Mouse (Mus musculus) hindbrain, embryonic 15.5 days (tissue): Measurements from ENCODE around the gene Fam13c. TPM values are rescaled to one million over a fixed set of nuclear protein-coding genes. Genes with fewer than 3 reads are reported as not detected.
"Not testable (repeated sequence)": the region's sequence is repeated elsewhere in the genome, so short reads cannot be mapped to it uniquely, and the experiment has no call there.

ENCODE experiments used
- ATAC-seq: fragments of 200-750 bp; cut with Nextera tagmentation; 2 replicates; pipeline ENCODE4 v1.8.0; 2017; ENCODE audit warnings: low read depth, moderate number of reproducible peaks, moderate TSS enrichment; ENCODE audit not compliant: low FRiP score
- H3K27ac ChIP-seq: fragments of 300-500 bp; sonication (generic); replicated peaks from 2 replicates; pipeline ENCODE4 v1.5.1; 2015; ENCODE audit warnings: mild to moderate bottlenecking, inconsistent platforms
- H3K27me3 ChIP-seq: fragments of 300-500 bp; sonication (generic); 2 replicates; pipeline ENCODE4 v1.6.1; 2015; ENCODE audit warnings: control low read depth, inconsistent platforms
- H3K36me3 ChIP-seq: fragments of 300-500 bp; sonication (generic); 2 replicates; pipeline ENCODE4 v1.6.1; 2015; ENCODE audit warnings: control low read depth, inconsistent platforms
- H3K4me1 ChIP-seq: fragments of 300-500 bp; sonication (generic); replicated peaks from 2 replicates; pipeline ENCODE4 v1.6.1; 2015; ENCODE audit warnings: control low read depth, inconsistent platforms
- H3K4me2 ChIP-seq: fragments of 300-500 bp; sonication (generic); 2 replicates; pipeline ENCODE4 v1.6.1; 2015; ENCODE audit warnings: moderate library complexity, mild to moderate bottlenecking, inconsistent platforms
- H3K4me3 ChIP-seq: fragments of 300-500 bp; sonication (generic); 2 replicates; pipeline ENCODE4 v1.5.1; 2015; ENCODE audit warnings: mild to moderate bottlenecking, inconsistent platforms
- H3K9ac ChIP-seq: fragments of 300-500 bp; sonication (generic); 2 replicates; pipeline ENCODE4 v1.6.1; 2015; ENCODE audit warnings: inconsistent platforms
- H3K9me3 ChIP-seq: fragments of 300-500 bp; sonication (generic); 2 replicates; pipeline ENCODE4 v1.6.1; 2016; ENCODE audit warnings: control low read depth, inconsistent platforms
- WGBS: fragments of 180-500 bp; shearing (Covaris S2); methylation state at CpG from one replicate; pipeline ENCODE4 v1.1.7; 2015; 5-methylcytosine and 5-hydroxymethylcytosine counted together
- polyA plus RNA-seq: library from polyadenylated mRNA; unstranded; fragments of >200 nt; fragmentation: Nextera tagmentation; extraction: Ambion mirVana; gene quantifications from 2 replicates; pipeline ENCODE4 v1.2.1, GENCODE M21; 2015

Fam13c gene
- polyA plus RNA-seq, 1 experiment from 2014 or later = 23.8 TPM

DNA sequence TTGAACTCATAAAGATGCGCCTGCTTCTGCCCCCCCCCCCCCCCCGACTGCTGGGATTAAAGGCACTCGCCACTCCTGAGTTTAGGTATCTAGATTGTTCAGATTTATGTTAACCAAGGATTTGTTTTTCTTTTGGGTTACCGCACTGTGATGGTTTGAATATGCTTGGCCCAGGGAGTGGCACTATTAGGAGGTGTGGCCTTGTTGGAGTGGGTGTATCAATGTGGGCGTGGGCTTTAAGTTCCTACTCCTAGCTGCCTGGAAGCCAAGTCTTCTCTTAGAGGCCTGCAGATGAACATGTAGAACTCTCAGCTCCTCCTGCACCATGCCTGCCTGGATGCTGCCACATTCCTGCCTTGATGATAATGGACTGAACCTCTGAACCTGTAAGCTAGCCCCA lies 6.5 kb upstream of the Fam13c start:
- H3K9me3 ChIP-seq = not testable (repeated sequence)

DNA sequence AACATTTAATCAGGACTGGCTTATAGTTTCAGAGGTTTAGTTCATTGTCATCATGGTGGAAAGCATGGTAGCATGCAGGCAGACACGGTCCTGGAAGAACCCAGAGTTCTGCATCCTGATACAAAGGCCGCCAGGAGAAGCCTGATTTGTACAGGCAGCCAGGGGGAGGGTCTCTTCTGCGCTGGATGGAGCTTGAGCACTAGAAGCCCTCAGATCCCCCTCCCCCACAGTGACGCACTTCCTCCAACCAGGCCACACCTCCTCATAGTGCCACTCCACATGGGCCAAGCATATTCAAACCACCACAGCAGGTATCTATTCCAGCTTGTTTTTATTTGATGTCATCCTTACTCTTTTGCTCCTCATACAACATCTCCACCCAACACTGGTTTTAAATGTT lies 3.6 kb upstream of the Fam13c start:
- no peaks in the 10 kb centered on the region for H3K36me3 ChIP-seq
- no peaks in the 10 kb centered on the region for H3K9me3 ChIP-seq
- H3K4me1 ChIP-seq = peaks cover 10% of the 10 kb centered on the region
- WGBS = 87% methylated on average over 4 of the region's 4 CpGs
- H3K4me2 ChIP-seq = no peak overlapping the region
- no peak overlapping the region for H3K4me3 ChIP-seq
- no peak for ATAC-seq
- no peaks in the 10 kb centered on the region for H3K27me3 ChIP-seq
- H3K9ac ChIP-seq = no peak overlapping the region
- H3K27ac ChIP-seq = no peak overlapping the region; the same call in 1 of the 2 replicates

More for the DNA sequence above, 6.5 kb upstream of the Fam13c start:
- ATAC-seq, H3K9ac ChIP-seq, H3K27me3 ChIP-seq, H3K4me1 ChIP-seq, H3K36me3 ChIP-seq, H3K4me2 ChIP-seq, H3K4me3 ChIP-seq, H3K27ac ChIP-seq: not testable (repeated sequence)
- WGBS = 95% methylated on average over 4 of the region's 5 CpGs

DNA sequence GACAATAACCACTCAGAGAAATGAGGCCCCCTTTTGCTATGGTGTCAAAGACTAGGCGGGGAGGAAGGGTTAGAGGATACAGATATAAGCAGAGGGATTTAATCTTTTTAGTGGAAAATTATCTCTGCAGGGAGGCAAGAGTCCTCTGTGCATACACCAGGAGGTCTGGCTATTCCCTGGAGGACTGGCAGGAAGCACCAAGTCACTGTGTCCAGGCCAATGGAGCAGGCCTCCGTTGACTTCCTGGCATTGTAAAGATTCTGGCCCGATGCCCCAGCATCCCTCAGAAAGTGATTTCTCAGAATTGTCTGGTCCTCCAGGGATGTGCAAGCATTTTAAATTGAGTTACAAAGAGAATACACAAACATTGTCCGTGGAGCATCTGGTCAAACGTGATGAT lies 3.0 kb upstream of the Fam13c start:
- Histone ChIP-seq H3K9ac (no peak overlapping the region), H3K27me3 (no peaks in the 10 kb centered on the region), H3K9me3 (no peaks in the 10 kb centered on the region), H3K4me1 (peaks cover 16% of the 10 kb centered on the region), H3K27ac (peak overlapping the region; percentile 11; the same call in 1 of the 2 replicates), H3K4me2 (no peak overlapping the region), H3K36me3 (no peaks in the 10 kb centered on the region), H3K4me3 (no peak overlapping the region)
- WGBS = 61% methylated on average over 5 of the region's 5 CpGs
- no peak for ATAC-seq

DNA sequence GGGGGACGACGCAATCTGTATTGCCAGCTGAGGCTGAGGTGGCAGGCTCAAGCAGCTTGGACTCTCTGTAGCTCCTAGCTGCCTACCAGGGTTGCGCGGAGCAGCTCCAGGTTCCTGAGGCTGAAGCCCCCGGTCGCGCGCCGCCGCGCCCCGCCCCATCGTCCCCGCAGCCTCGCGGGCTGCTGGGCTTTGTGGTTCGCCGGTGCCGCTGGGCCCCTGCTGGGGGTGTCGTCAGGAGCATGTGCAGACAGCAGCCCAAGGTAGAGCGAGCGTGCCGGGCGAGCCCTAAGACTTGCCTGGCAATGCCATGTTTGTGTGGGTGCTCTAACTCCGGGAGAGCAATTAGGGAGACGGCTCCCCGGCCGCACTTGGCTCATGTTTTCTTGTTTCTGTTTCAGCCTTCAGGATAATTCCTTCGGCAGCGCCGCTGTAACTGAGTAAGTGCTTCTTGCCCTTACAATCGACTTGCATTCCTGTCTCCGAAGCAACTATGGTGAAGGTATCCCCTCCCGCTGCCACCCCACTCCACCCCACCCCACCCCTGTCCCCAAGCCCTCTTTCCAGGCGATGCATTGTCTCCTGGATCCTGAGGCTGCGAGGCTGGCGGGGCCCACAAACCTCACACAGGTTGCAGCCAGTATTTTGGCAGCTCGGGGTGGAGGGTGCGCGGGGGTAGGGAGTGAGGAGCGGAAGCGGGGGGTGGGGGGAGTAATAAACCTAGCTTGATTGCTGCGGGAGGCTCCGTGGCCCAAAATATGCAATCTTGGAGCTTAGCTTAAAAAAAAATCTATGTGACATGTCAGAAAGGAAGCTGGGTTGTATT lies 569 bp downstream of the Fam13c start:
- Histone ChIP-seq H3K27ac (peak overlapping the region; percentile 94), H3K9me3 (no peaks in the 10 kb centered on the region), H3K36me3 (no peaks in the 10 kb centered on the region), H3K27me3 (no peaks in the 10 kb centered on the region), H3K9ac (peak overlapping the region; percentile 78), H3K4me1 (peaks cover 31% of the 10 kb centered on the region), H3K4me2 (peak overlapping the region; percentile 74), H3K4me3 (peak overlapping the region; percentile 82)
- peak; percentile 93 for ATAC-seq
- WGBS = under 1% methylated on average over 44 of the region's 44 CpGs

DNA sequence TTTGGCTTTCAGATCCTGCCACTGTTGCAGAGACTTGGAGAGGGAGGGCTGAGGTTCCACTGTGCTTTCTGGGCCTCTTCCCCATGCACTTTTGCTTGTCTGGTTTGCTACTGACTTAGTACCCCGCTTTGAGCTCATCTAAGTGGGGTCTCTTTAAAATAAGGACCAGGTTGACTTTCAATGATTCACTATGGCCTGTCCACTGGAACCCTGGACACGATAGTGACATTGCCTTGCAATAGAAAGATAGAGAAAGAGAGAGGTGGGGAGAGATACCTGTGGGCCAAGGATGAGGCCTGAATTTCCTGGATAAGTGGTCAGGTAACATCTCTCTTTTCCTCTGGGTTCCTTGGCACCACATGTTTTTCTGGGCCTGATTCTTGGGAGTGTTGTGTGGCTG lies 1.9 kb downstream of the Fam13c start:
- 91% methylated on average over 2 of the region's 2 CpGs for WGBS

DNA sequence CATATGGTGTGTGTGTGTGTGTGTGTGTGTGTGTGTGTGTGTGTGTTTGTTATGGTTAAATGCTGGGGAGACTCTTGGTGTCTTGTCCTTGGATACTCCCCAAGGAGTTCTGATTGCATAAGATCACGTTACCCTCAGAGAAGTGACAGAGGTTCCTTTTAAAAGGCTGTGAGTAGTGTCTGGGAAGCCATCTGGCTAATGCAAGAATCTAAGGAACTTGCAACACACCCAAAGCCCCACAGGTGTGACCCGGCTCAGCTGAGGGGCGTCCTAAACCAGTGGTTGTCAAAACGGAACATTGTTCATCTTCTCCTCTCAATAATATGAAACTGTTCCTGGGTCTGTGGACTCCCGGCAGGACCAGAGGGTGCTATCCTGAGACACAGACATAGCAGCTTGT lies 2.3 kb downstream of the Fam13c start:
- no peak overlapping the region for H3K9ac ChIP-seq
- 77% methylated on average over 5 of the region's 5 CpGs for WGBS

More for the DNA sequence above, 1.9 kb downstream of the Fam13c start:
- no peak for ATAC-seq
- Histone ChIP-seq H3K36me3 (no peaks in the 10 kb centered on the region), H3K4me1 (peaks cover 31% of the 10 kb centered on the region), H3K27ac (no peak overlapping the region), H3K9me3 (no peaks in the 10 kb centered on the region), H3K4me2 (peak overlapping the region; percentile 74), H3K9ac (no peak overlapping the region), H3K27me3 (no peaks in the 10 kb centered on the region), H3K4me3 (peak overlapping the region; percentile 82)

DNA sequence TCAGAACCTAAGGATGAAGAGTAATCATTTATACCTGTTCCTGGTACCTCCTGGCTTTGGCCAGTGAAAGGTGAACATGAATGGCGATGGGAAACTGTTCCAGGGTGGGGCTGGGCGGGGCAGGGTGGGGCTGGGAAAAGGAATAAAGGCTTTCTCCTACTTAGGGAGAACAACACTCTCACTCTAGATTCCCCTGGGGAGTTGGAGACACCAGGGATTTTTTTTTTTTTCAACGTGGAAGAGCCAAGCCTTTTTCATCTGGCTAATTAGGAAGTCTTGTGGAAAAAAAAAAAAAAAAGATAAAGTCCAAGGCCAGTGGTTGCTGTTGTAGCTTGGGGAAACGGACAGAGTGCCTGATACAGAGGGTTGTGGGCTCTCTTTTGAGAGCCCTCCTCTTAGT lies 7.5 kb downstream of the Fam13c start:
- no peak overlapping the region for H3K4me2 ChIP-seq
- no peaks in the 10 kb centered on the region for H3K9me3 ChIP-seq
- H3K9ac ChIP-seq = no peak overlapping the region
- H3K27ac ChIP-seq = no peak overlapping the region
- no peak overlapping the region for H3K4me3 ChIP-seq
- H3K4me1 ChIP-seq = peaks cover 10% of the 10 kb centered on the region
- no peaks in the 10 kb centered on the region for H3K27me3 ChIP-seq
- WGBS = 77% methylated on average over 4 of the region's 4 CpGs
- H3K36me3 ChIP-seq = peaks cover 24% of the 10 kb centered on the region
- no peak for ATAC-seq

More for the DNA sequence above, 2.3 kb downstream of the Fam13c start:
- H3K4me1 ChIP-seq = peaks cover 31% of the 10 kb centered on the region
- H3K27me3 ChIP-seq = no peaks in the 10 kb centered on the region
- H3K36me3 ChIP-seq = no peaks in the 10 kb centered on the region
- no peak for ATAC-seq
- no peaks in the 10 kb centered on the region for H3K9me3 ChIP-seq
- H3K27ac ChIP-seq = no peak overlapping the region
- peak overlapping the region; percentile 82; the same call in 1 of the 2 replicates for H3K4me3 ChIP-seq
- H3K4me2 ChIP-seq = peak overlapping the region; percentile 74

DNA sequence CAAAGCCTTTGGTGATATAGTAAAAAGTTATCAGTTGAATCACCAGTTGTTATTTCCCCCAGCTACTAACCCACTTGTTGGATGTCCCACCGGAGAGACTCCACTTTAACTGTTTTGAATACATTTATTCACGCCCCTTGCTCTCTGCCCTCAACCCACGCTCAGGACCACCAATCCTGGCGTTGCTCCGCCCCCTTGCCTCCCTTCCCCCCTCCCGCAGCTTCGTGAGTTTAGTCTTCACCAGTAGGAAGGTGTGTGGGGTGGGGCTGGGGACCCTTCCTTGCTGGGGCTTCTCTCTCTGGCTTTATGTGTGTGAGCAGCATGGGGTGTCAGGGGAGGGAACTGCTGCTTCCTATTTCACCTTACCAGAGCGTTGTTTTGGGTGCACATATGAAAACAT lies 8.9 kb downstream of the Fam13c start:
- ATAC-seq = no peak
- H3K9me3 ChIP-seq = no peaks in the 10 kb centered on the region

DNA sequence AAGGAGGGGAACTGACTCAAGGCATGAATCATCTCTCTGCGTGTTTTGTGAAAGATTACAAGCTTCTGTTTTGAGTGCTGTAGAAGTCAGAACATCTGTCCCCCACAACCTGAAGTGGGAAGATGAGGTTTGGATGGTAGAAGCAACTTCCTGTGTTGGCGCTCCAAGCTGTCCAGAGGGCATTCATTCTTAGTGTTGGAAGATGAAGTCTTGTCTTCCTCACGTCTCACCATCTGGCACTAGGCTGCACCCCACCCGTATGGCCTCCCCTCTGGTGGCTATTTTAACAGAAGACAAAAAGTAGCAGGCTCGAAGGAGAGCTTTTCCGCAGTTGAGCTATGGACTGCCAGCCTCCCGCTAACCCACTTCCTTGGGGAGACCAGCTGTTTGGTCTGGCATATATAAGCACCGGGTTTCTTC lies 15.6 kb downstream of the Fam13c start:
- no peak for ATAC-seq
- peaks cover 53% of the 10 kb centered on the region for H3K36me3 ChIP-seq

More for the DNA sequence above, 8.9 kb downstream of the Fam13c start:
- no peaks in the 10 kb centered on the region for H3K4me1 ChIP-seq
- 49% methylated on average over 8 of the region's 8 CpGs for WGBS
- H3K36me3 ChIP-seq = peaks cover 30% of the 10 kb centered on the region
- no peak overlapping the region for H3K4me2 ChIP-seq
- no peak overlapping the region for H3K9ac ChIP-seq
- H3K27ac ChIP-seq = no peak overlapping the region
- no peaks in the 10 kb centered on the region for H3K27me3 ChIP-seq
- H3K4me3 ChIP-seq = no peak overlapping the region

DNA sequence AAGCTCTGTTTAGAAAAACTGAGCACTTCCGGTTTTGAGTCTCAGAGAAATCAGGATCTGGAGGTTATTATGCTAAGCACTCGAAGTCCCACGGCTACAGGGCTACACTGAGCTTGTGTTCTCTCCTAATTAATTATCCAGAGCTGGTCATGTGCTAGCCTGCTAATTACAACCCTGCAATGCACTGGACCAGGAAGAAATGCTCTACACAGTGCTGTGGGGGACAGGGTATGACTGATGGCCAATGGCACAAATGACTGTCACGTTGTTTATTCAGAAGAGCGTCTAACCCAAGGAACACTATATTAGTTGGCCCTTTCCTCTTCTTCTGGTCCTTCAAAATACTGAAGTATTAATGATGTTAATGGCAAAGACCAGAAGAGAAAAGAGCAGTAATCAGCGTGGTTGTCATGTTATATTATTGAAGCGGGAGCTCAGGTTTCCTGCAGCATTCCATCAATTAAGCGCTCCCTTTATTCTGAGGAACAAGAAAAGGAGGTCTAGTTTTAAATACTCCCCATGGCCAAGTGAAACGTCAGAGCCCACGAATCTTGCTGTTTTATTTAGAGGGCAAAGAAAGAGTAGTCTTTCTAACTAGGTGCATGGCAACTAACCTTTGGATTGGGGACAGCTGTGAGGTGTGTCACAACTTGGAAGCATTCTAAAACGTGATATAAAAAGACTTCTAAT lies 18.4 kb downstream of the Fam13c start:
- no peaks in the 10 kb centered on the region for H3K27me3 ChIP-seq
- no peak overlapping the region for H3K27ac ChIP-seq
- 61% methylated on average over 11 of the region's 11 CpGs for WGBS
- H3K36me3 ChIP-seq = peaks cover 55% of the 10 kb centered on the region
- H3K4me3 ChIP-seq = no peak overlapping the region
- 0 out of 2 replicates have a peak, but pooled peaks cover 2% of the 10 kb centered on the region for H3K4me1 ChIP-seq
- H3K9me3 ChIP-seq = no peaks in the 10 kb centered on the region
- peak; percentile 76; the same call in 1 of the 2 replicates for ATAC-seq
- H3K9ac ChIP-seq = no peak overlapping the region
- no peak overlapping the region for H3K4me2 ChIP-seq

More for the DNA sequence above, 15.6 kb downstream of the Fam13c start:
- no peaks in the 10 kb centered on the region for H3K27me3 ChIP-seq
- no peaks in the 10 kb centered on the region for H3K9me3 ChIP-seq
- no peak overlapping the region for H3K9ac ChIP-seq
- 82% methylated on average over 8 of the region's 8 CpGs for WGBS
- no peak overlapping the region for H3K27ac ChIP-seq
- H3K4me2 ChIP-seq = no peak overlapping the region
- H3K4me3 ChIP-seq = no peak overlapping the region
- H3K4me1 ChIP-seq = 0 out of 2 replicates have a peak, but pooled peaks cover 2% of the 10 kb centered on the region

DNA sequence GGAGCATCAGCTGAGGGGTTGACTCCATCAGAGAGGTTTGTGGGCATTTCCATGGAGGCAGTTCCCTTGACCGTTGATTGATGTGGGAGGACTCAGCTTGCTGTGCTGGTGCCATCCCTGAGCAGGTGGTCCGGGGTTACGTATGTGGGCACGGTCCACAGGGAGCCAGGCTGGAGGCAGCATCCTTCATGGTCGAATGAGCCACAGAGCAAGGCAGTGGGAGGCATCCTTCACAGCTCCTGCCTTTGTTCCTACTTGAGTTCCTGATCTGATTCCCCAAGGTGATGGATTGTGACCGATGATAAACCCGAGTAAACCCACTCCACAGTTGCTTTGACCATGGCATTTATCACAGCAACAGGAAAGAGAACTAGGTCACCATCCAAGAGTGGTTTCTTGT lies 25.4 kb downstream of the Fam13c start:
- no peak overlapping the region for H3K4me2 ChIP-seq
- H3K4me1 ChIP-seq = no peaks in the 10 kb centered on the region
- peaks cover 26% of the 10 kb centered on the region; the same call in 1 of the 2 replicates for H3K36me3 ChIP-seq
- no peak for ATAC-seq
- H3K4me3 ChIP-seq = no peak overlapping the region
- H3K27me3 ChIP-seq = no peaks in the 10 kb centered on the region
- H3K27ac ChIP-seq = no peak overlapping the region
- no peaks in the 10 kb centered on the region for H3K9me3 ChIP-seq
- 65% methylated on average over 7 of the region's 7 CpGs for WGBS
- H3K9ac ChIP-seq = no peak overlapping the region

DNA sequence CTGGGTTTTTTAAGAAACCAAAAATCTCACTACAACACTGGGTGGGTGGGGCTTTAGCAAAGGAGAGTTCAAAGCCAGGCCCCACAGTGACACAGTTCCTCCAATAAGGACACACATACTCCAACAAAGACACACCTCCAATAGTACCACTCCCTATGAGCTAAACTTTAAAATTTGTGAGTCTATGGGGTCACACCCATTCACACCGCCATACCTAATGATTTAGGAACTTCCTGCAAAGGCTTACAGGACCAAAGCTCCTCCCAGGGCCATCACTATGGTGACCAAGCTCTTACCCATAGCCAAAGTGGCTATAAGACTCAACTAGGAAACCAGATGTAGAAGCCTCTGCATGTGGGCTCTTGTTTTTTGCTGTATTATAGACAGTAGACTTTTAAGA lies 30.6 kb downstream of the Fam13c start:
- no peaks in the 10 kb centered on the region for H3K4me1 ChIP-seq
- H3K4me2 ChIP-seq = no peak overlapping the region
- ATAC-seq = no peak
- H3K4me3 ChIP-seq = no peak overlapping the region
- no peaks in the 10 kb centered on the region for H3K9me3 ChIP-seq
- H3K36me3 ChIP-seq = peaks cover 27% of the 10 kb centered on the region
- H3K27me3 ChIP-seq = no peaks in the 10 kb centered on the region
- 76% methylated on average over 1 of the region's 1 CpGs for WGBS
- H3K27ac ChIP-seq = no peak overlapping the region
- H3K9ac ChIP-seq = no peak overlapping the region
